Mouse (Mus musculus) natural killer cell, adult 2 months (primary cell): ENCODE data around the gene Fcrl5.

Experiments
- DNase-seq, 2 experiments: peaks; one replicate each; pipeline ENCODE4 v3.0.0; 2022; ENCODE audit warnings: low spot score in 2 of 2

Fcrl5 gene

DNA sequence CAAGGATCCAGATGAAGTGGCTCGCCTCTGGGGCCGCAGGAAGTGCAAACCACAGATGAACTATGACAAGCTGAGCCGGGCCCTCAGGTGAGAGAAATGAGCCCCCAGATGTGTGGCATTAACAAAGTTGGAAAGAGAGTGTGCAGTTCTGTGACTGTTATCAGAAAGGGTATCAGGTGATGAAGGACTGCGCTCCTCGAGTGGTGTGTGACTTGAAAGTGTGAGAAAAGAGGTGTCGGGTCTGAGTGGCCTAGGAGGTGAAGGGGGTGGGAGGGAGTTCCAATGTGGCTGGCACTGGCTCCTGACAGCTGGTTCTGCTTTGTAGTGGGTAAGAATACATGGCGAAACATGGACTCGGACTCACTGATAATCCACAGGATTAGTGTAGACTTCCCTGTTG, 92.4 kb downstream of the Fcrl5 start:
- DNase-seq, result peak in 1 of 2 experiments; percentile 49

DNA sequence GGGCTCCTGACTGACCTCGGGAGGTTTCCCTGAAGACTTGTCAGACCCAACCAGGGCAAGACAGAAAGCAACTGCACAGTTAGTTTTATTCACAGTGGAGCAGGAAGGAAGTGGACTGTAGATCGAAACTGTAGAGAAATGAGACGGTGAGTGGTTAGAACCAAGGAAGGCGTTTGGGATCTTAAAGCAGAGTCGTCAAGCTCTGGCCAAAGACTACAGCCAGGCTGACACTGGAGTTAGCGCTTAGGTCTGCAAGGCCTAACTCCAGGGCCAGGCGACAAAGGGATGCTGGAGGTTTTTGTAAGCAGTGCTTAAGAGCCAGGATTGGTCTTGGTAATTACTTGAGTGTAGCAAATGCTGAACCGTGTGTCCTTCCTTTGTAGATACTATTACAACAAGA, 93.3 kb downstream of the Fcrl5 start:
- no peak for DNase-seq

DNA sequence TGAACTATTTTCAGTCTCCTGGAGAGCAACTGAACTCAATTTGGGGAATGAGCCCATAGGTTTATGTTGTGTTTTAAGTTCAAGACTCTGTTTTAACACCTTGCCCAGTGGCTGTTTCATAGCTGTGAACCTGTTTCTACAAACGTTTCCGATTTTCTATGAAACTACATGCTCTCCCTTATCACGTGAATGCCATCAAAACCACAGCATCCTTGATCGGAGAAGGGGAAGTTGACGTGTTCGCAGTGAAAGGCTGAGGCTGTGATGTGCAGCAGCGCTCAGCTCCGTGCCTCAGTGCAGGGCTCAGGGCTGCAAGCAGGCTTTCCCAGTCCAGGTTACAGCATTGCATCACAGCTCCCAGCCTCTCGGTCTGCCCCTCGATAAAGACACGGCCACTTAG, 94.0 kb downstream of the Fcrl5 start:
- peak; percentile 84 for DNase-seq

DNA sequence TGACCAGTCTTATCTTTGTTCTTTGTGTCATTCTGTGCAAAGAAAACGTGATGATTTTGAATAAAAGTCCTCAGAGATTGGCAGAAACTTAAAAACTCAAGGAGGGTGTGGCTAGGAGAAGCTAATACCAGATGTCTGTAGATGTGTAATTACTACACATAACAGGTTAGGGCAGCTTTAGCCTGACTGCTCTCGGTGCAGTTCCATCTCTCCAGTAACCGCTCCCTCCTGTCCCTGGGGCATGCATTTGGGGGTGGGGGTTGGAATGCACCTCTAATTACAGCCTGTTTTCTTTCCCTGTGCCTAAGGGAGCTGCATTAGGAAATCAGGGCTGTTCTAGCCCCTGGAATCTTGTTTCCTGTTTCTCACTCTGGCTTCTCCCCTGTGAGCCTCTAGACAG, 94.7 kb downstream of the Fcrl5 start:
- no peak for DNase-seq

DNA sequence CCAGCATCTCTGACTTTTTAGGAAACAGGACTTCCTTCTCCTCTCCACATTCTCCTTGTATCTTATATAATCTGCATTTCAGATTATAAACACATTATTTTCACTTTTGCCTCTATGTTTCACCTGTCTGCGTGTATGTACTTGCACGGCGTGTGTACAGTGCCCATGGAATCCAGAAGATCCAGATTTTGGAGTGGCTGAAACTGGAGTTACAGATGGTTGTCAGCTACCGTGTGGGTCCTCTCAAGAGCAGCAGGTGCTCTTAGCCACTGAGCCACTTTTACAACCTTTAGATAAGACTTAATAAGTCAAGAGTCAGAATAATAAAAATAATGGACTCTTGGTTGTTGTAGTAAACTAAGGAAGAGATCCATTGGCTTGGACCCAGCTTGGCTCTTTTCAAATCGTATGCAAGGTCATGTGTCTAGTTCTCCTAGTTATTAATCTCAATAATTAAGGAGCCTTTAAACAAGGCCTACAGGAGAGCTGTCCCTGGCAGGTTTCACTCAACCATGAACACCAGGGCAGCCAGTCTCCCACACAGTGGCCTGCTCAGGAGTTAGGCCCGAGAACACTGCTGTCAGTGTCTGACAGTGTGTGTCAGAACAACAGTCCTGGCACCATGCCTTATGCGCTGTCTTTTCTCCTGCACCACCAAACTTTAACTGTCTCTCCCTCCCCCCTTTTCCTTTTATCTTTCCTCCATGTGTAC, 98.2 kb downstream of the Fcrl5 start:
- DNase-seq, result no peak

DNA sequence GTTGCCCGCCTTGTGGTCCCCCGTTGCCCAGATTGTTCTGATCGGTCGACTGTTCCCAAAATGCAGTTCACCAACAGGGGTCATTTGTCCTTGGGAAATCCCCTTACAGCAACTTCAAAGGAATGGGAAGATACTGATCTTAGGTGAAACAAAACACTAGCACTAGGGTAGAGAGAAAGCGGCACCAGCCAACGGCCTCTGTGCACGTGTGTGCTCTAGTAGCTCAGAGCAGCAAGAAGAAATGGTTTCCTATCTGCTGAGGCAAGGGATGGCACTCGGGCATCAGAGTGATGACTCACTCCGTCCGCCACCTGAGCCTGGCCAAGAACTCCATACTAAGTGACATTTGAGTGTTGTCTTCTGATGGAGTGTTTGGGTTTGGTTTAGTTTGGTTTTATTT, 102.5 kb downstream of the Fcrl5 start:
- DNase-seq, result no peak

DNA sequence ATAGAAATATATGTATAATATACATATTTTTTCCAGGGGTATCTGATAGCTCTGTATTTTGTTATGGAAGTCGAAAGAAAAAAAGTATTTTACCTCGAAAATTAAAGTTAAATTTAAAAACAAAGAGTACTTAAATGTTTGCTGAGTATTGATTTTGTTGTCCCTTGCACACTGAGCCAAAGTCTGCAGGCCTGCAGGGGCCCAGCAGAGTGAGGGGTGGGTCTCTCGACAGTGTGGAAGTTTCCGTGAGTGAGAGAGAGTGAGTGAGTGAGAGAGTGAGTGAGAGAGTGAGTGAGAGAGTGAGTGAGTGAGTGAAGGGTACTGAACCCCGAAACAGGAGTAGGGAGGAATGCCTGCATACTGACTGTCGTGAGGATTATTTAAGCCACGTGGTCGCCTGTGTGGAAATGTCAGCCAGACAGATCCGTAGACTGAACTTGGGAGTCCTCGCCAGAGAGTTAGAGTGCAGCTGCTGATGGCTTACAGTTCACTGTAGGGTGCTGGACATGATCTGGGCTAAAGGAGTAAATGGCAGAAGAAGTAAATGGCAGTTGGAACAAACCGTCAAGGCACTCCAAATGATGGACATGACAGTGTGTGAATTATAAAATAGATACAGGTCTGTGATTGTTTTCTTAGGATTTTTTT, 104.6 kb downstream of the Fcrl5 start:
- no peak for DNase-seq

DNA sequence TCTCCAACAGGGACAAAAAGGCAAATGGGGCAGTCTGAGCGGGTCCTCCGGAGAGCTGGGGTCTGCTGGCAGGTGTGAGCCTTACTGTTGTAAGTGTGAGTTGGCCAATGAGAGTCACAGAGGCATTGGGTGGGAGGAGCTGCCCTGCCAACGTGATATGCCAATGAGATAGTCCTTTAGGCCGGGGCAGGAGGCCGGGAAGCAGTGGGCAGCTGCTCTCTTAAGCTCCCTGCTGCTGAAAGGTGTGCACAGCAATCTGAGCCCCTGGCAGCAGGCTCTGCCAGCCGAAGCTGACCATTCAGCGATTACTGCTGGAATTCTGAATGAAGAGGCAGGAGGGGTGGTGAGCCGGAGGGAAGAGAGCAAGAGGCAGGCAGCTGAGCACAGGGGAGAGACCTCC, 105.1 kb downstream of the Fcrl5 start:
- no peak for DNase-seq

DNA sequence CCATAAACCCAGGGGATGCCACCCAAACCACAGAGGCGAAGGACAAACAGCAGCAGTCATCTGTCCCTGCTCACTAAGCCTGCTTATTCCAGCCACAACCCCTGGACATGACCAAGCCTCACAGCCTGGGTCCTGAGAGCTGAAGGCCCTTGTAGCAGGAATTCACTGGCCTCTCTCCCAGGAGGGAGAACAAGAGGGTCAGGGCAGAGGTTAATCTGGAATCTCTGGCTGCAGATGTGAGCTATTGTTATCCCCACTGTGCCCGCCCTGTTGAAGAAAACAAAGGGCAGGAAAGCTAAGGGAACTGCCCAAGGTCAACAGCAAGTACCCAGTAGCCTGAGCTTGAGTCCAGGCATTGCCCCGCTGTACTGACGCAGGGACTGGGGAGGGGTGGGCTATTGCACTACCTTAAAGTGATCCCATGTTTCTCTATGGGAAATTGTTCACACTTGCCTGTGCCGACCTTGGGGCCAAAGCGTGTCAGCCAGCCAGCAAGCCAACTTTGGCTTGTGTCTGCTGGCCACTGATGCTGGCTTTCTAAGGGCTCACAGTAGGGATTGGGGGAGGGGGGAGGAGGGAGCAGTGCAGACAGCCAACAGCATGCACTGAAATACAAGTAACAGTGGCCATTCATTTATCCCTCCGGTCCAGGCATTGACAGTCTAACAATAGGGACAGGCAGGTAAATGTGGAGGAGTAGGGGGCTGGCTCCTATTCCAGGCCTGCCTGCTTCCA, 107.1 kb downstream of the Fcrl5 start:
- DNase-seq, result no peak

DNA sequence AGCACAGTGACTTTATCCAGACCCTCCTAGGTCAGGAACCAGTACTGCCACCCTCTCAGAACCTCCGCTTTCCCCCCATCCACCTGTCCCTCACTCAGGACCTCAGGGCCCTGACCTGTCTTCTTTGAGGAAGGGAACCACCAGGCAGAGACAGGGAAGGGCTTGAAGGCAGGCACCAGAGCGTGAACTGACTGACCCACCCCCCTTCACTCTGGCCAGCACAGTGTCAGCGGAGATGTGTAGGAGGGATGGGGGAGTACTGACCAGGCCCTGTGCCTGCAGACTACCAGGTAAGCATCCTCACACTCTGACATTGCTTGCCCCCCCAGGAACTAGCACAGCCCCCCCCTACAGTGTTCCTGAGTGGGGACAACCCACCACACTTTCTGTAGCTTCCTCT, 110.0 kb downstream of the Fcrl5 start:
- DNase-seq, result no peak

DNA sequence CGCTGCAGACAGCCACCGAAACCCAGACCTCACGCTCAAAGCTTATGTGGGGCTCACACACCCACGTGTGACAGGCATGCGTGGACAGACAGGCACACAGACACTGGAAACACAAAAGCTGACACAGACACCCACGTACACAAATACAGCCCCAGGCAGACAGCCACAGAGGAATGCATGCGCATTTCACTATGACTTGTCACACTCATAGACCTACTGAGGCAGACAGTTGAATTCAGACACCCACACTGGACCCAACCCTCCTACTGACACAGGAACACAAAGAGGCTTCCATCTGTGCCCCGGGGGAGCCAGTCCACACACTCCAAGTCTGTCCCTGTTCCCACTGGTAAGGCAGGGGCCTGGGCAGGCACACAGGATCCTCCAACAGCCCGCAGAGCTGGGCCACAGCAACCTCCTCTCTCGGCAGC, 110.7 kb downstream of the Fcrl5 start:
- DNase-seq, result no peak

DNA sequence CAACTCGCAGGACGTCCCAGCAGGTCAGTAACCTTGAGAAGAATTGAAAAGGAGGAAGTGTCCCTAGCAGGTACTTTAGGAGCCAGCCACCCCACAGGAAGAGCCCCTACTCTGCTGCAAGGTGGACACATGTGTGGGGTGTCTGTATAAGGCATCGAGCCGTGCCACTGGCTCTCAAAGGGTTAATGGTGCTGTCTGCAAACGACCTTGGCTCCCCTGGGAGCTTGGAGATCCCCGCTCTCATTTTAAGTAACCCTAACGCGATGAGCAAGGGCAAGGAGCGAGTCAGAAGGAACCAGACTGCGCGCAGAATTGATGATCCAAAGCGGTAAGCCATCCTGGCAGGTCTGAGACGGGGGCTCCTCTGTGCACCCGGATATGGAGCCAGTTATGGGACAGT, 114.3 kb downstream of the Fcrl5 start:
- DNase-seq, result no peak
